Mouse (Mus musculus) liver, embryonic 12.5 days (tissue): ENCODE data around the gene Hoxc5. TPM values are rescaled to one million over a fixed set of nuclear protein-coding genes. Genes with fewer than 3 reads are reported as not detected.

ENCODE experiments used
- microRNA counts: library from miRNA; unstranded; fragments of <30 nt; microRNA quantifications from one replicate; lab custom pipeline; 2017
- microRNA-seq: library from miRNA; unstranded; fragments of <30 nt; microRNA quantifications from one replicate; pipeline ENCODE4, GENCODE M21; 2017
- polyA plus RNA-seq: library from polyadenylated mRNA; unstranded; fragments of >200 nt; fragmentation: Nextera tagmentation; extraction: Ambion mirVana; gene quantifications from 2 replicates; pipeline ENCODE4 v1.2.1, GENCODE M21; 2016

The Hoxc5 gene
- polyA plus RNA-seq, 1 experiment from 2014 or later, result 0.92 TPM

MicroRNA genes within 50 kb of the gene (microRNA counts, 519-probe panel; counts per million panel counts)
- microRNA mmu-miR-615-3p (lab: Ali Mortazavi, UCI), result 582 counts per million, percentile 70 among the panel's probes with 10 or more counts
- 582 counts per million, percentile 70 among the panel's probes with 10 or more counts for microRNA mmu-miR-615-5p (lab: Ali Mortazavi, UCI)

Small RNA genes lying within 50 kb of the gene (microRNA-seq; reads per million reads assigned to microRNA genes)
- gene Mir196a-2, result 36.9 reads per million, percentile 39 among the genes with 10 or more reads in this experiment
- 497 reads per million, percentile 67 among the genes with 10 or more reads in this experiment for gene Mir615

Other genes starting within 250 kb of the Hoxc5 start
- gene Calcoco1, start 245.3 kb upstream of the Hoxc5 start, polyA plus RNA-seq, result 8.7 and 10.3 TPM in 2 replicates
- gene Hoxc13, start 46.3 kb upstream of the Hoxc5 start, polyA plus RNA-seq, result not detected in 2 replicates
- gene Hoxc12, start 30.7 kb upstream of the Hoxc5 start, polyA plus RNA-seq, result not detected in 2 replicates
- gene Hoxc11, start 13.0 kb upstream of the Hoxc5 start, polyA plus RNA-seq, result not detected in 2 replicates
- not detected in 2 replicates for gene Hoxc10, start 647 bp upstream of the Hoxc5 start, polyA plus RNA-seq
- 0.07 TPM in 1 of 2 replicates, not detected in the other for gene Hoxc9, start 9.0 kb downstream of the Hoxc5 start, polyA plus RNA-seq
- 0.08 and 0.22 TPM in 2 replicates for gene Hoxc8, start 23.2 kb downstream of the Hoxc5 start, polyA plus RNA-seq
- gene Hoxc6, start 30.8 kb downstream of the Hoxc5 start, polyA plus RNA-seq, result 0.17 and 0.19 TPM in 2 replicates
- gene Hoxc4, start 51.5 kb downstream of the Hoxc5 start, polyA plus RNA-seq, result 1.3 and 1.9 TPM in 2 replicates
- 6.7 and 7.8 TPM in 2 replicates for gene Smug1, start 199.6 kb downstream of the Hoxc5 start, polyA plus RNA-seq